Mouse (Mus musculus) liver, adult 2 months (tissue): ENCODE measurements around the gene Rnf111. TPM values are rescaled to one million over a fixed set of nuclear protein-coding genes. Genes with fewer than 3 reads are reported as not detected.

Source experiments
- DNase-seq: peaks from one replicate; pipeline ENCODE4 v3.0.0-alpha.2; 2011; ENCODE audit warnings: low read depth, low spot score; ENCODE audit errors: extremely low read depth
- H3K27ac ChIP-seq: fragments of 200-500 bp; replicated peaks from 2 replicates; pipeline ENCODE4 v1.5.1; 2012; ENCODE audit warnings: low read depth, mild to moderate bottlenecking, control low read depth, inconsistent platforms, low read length; ENCODE audit not compliant: insufficient read depth
- H3K27me3 ChIP-seq: fragments of 200-500 bp; 2 replicates; pipeline ENCODE4 v1.6.1; 2012; ENCODE audit warnings: mild to moderate bottlenecking, moderate library complexity, low read length, inconsistent platforms; ENCODE audit not compliant: control insufficient read depth, insufficient read depth
- H3K36me3 ChIP-seq: fragments of 200-500 bp; 2 replicates; pipeline ENCODE4 v1.6.1; 2012; ENCODE audit warnings: low read length, inconsistent platforms; ENCODE audit not compliant: control insufficient read depth, insufficient read depth
- H3K4me1 ChIP-seq: fragments of 200-500 bp; 2 replicates; pipeline ENCODE4 v1.6.1; 2011; ENCODE audit warnings: low read length; ENCODE audit not compliant: control insufficient read depth, insufficient read depth
- H3K4me3 ChIP-seq: fragments of 200-500 bp; 2 replicates; pipeline ENCODE4 v1.5.1; 2011; ENCODE audit warnings: low read depth, mild to moderate bottlenecking, control low read depth, low read length, moderate library complexity; ENCODE audit not compliant: insufficient read depth
- H3K79me2 ChIP-seq: fragments of 200-500 bp; 2 replicates; pipeline ENCODE4 v1.6.1; 2012; ENCODE audit warnings: inconsistent platforms, mild to moderate bottlenecking, low read length, moderate library complexity; ENCODE audit not compliant: control insufficient read depth, insufficient read depth
- H3K9ac ChIP-seq: fragments of 200-500 bp; 2 replicates; pipeline ENCODE4 v1.6.1; 2012; ENCODE audit warnings: low read depth, mild to moderate bottlenecking, control low read depth, inconsistent platforms, low read length
- CTCF ChIP-seq: fragments of 200-500 bp; IDR thresholded peaks from 2 replicates; pipeline ENCODE4 v1.5.1; 2011; ENCODE audit warnings: low read depth, low read length, control low read depth
- POLR2A ChIP-seq: fragments of 200-500 bp; IDR thresholded peaks from 2 replicates; pipeline ENCODE4 v1.6.1; 2011; ENCODE audit warnings: low read length, control low read depth; ENCODE audit not compliant: insufficient read depth; ENCODE audit errors: extremely low read depth
- WGBS: fragments of 180-500 bp; shearing (Covaris S2); methylation state at CpG from one replicate; pipeline ENCODE4 v1.1.7; 2018; 5-methylcytosine and 5-hydroxymethylcytosine counted together
- polyA plus RNA-seq: library from polyadenylated mRNA; depleted of rRNA; stranded (reverse); fragments of >200 nt; gene quantifications from 2 replicates; pipeline ENCODE4 v1.2.3, GENCODE M21; 2012
- total RNA-seq: library from RNA; depleted of rRNA; stranded (reverse); fragments of >200 nt; gene quantifications from 2 replicates; pipeline ENCODE4 v1.2.3, GENCODE M21; 2014

Gene Rnf111
- total and polyA plus RNA-seq, 2 experiments: 18.4 to 23.5 TPM

DNA sequence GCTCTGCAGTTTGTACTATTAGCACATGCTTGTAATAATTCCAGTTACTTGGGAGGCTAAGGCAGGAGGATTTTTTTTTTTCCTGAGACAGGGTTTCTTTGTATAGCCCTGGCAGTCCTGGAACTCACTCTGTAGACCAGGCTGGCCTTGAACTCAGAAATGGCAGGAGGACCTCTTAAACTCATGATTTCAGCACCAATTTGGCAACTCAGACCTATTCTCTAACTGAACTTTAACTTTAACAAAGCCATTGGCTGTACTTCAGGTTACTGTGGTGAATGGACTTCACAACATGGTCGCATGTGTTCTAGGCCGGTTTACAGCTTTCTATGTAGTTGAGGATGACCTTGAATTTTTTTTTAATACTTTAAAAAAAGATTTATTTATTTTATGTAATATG is 80.9 kb downstream of the Rnf111 start:
- peak; percentile 69 for DNase-seq
- H3K79me2 ChIP-seq: no peaks in the 10 kb centered on the region
- no peak overlapping the region for H3K4me3 ChIP-seq
- 49% methylated on average over 2 of the region's 2 CpGs for WGBS
- H3K4me1 ChIP-seq: peaks cover 8% of the 10 kb centered on the region
- no peak overlapping the region for H3K27ac ChIP-seq
- H3K9ac ChIP-seq: no peak overlapping the region
- no peak for TF ChIP-seq POLR2A
- no peak for TF ChIP-seq CTCF
- H3K36me3 ChIP-seq: peaks cover 29% of the 10 kb centered on the region
- H3K27me3 ChIP-seq: no peaks in the 10 kb centered on the region

DNA sequence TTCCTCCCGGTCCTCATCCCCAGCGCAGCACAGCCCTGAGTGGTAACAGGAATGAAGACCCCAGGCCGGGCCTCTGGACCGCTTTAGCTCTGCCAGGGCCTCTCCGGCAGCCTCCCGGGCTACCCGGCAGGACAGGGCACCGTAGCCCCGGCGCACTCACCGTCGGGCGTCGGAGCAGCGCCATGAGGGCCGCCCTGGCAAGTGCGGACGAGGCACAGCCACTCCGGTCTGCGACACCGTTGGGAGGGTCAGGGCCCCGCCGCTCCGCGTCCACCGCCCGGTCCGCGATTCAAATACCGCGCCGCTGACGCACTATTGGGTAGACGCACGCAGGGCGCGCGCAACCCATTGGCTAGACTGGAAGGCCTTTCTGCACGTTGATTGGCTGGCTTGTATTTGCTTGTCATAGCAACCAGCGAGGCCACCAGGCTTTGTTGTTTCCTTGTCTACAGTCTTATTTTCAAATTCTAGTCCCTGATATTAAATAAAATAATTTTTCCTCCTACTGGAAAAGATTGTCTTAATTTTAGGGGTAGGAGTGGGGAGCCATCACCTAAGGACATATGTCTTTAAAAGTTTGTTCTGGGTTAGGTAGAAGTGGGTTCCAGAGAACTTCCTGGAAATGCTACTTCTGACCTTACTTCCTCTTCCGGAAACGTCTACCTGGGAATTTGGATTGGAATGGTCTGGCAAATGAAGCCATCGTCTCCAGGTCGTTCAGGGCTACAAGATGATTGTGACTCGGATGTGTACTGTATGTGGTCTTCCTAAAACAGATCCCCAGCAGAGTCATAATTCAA is 82.1 kb downstream of the Rnf111 start, which contains the start of gene Ccnb2:
TSS of gene Ccnb2 (minus strand) at position 291 of the 800 bp plus-strand sequence.
- Histone ChIP-seq H3K4me3 (peak within 1 kb of the TSS; percentile 60; the same call in 1 of the 2 replicates), H3K27ac (no peak within 1 kb of the TSS), H3K27me3 (no peaks in the 10 kb centered on the region), H3K4me1 (peaks cover 8% of the 10 kb centered on the region), H3K79me2 (no peaks in the 10 kb centered on the region), H3K36me3 (peaks cover 18% of the 10 kb centered on the region), H3K9ac (0 out of 2 replicates have a peak within 1 kb of the TSS, but pooled peaks have one; percentile 49)
- TF ChIP-seq POLR2A (no peak), CTCF (no peak)
- 4% methylated on average over 45 of the region's 45 CpGs for WGBS
- peak; percentile 61 for DNase-seq

- H3K4me1 ChIP-seq: no peaks in the 10 kb centered on the region
- H3K4me3 ChIP-seq: no peak overlapping the region
- no peak for DNase-seq
- no peak overlapping the region for H3K9ac ChIP-seq
- WGBS: 66% methylated on average over 3 of the region's 3 CpGs
- H3K27me3 ChIP-seq: no peaks in the 10 kb centered on the region
- TF ChIP-seq POLR2A (no peak), CTCF (peak; percentile 67)
- H3K79me2 ChIP-seq: no peaks in the 10 kb centered on the region
- no peaks in the 10 kb centered on the region for H3K36me3 ChIP-seq
- no peak overlapping the region for H3K27ac ChIP-seq
These were observed 87.1 kb downstream of the Rnf111 start for GRCm38 (mm10) chr9:70416412-70416811.

DNA sequence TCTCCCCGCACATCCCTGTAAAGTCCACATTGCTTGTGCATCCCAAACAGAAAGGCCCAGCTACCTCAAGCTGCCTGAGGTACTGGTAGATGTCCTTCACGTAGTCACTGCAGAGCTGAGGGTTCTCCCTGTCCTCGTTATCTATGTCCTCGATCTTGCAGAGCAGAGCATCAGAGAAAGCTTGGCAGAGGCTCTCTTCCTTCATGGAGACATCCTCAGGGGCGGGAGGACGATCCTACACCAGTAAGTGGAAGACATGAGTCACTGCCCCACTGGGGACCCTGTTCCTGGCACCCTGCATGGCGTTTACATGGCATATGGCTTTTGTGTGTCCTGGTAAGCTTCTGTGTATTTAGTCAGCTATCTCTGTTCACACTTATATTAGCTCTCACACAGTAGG is 90.5 kb downstream of the Rnf111 start:
- Histone ChIP-seq H3K9ac (no peak overlapping the region), H3K4me1 (no peaks in the 10 kb centered on the region), H3K79me2 (no peaks in the 10 kb centered on the region), H3K27ac (no peak overlapping the region), H3K27me3 (no peaks in the 10 kb centered on the region), H3K36me3 (peaks cover 3% of the 10 kb centered on the region; the same call in 1 of the 2 replicates), H3K4me3 (no peak overlapping the region)
- WGBS: 95% methylated on average over 7 of the region's 7 CpGs
- TF ChIP-seq CTCF: no peak
- no peak for TF ChIP-seq POLR2A
- DNase-seq: no peak

GRCm38 (mm10) chr9:70410668-70411067 is 92.9 kb downstream of the Rnf111 start:
- peaks cover 3% of the 10 kb centered on the region; the same call in 1 of the 2 replicates for H3K36me3 ChIP-seq
- H3K79me2 ChIP-seq: no peaks in the 10 kb centered on the region
- H3K4me3 ChIP-seq: no peak overlapping the region
- H3K27me3 ChIP-seq: no peaks in the 10 kb centered on the region
- H3K9ac ChIP-seq: no peak overlapping the region
- 87% methylated on average over 11 of the region's 11 CpGs for WGBS
- no peak overlapping the region for H3K27ac ChIP-seq
- TF ChIP-seq CTCF: no peak
- TF ChIP-seq POLR2A: no peak
- H3K4me1 ChIP-seq: peaks cover 7% of the 10 kb centered on the region
- DNase-seq: no peak

- TF ChIP-seq CTCF (no peak), POLR2A (no peak)
- Histone ChIP-seq H3K79me2 (no peaks in the 10 kb centered on the region), H3K4me1 (peaks cover 7% of the 10 kb centered on the region), H3K4me3 (no peak overlapping the region), H3K27me3 (no peaks in the 10 kb centered on the region), H3K36me3 (peaks cover 3% of the 10 kb centered on the region; the same call in 1 of the 2 replicates), H3K9ac (no peak overlapping the region), H3K27ac (no peak overlapping the region)
- 98% methylated on average over 8 of the region's 8 CpGs for WGBS
- DNase-seq: no peak
These were observed 93.8 kb downstream of the Rnf111 start for GRCm38 (mm10) chr9:70409743-70410142.
